Mouse (Mus musculus) olfactory bulb, adult 2 months (tissue): ENCODE data around the gene Olfr1062.
"Not testable (repeated sequence)": the region's sequence is repeated elsewhere in the genome, so short reads cannot be mapped to it uniquely, and the experiment has no call there.

Experiments
- CTCF ChIP-seq: fragments of 200-500 bp; IDR thresholded peaks from 2 replicates; pipeline ENCODE4 v1.5.1; 2012; ENCODE audit warnings: low read depth, mild to moderate bottlenecking, low read length, moderate library complexity; ENCODE audit not compliant: insufficient read depth
- POLR2A ChIP-seq: fragments of 200-500 bp; IDR thresholded peaks from 2 replicates; pipeline ENCODE4 v1.6.1; 2012; ENCODE audit warnings: mild to moderate bottlenecking, low read depth, low read length, moderate library complexity; ENCODE audit not compliant: insufficient read depth

DNA sequence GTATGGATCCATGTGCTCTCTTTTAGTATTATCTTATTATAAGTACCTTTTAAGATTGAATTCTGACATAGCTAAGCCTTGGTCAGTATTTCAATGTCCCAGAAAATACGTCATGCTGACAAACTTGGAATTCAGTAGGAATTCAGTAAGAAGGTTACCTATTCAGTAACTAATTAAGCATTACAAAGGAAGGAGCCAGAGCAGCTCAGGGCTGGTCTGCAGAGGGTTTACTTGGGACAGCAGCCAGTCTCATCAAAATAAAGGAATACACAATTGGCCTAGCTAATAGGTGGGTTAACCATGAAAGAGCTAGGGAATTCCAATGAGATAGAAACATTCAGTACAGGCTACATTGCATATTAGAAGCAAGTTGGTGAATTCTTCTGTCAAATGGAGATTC lies 15.6 kb upstream of the Olfr1062 start:
- TF ChIP-seq POLR2A, CTCF: not testable (repeated sequence)
